Mouse (Mus musculus): Measurements from ENCODE around the gene Plekhb1.

DNA sequence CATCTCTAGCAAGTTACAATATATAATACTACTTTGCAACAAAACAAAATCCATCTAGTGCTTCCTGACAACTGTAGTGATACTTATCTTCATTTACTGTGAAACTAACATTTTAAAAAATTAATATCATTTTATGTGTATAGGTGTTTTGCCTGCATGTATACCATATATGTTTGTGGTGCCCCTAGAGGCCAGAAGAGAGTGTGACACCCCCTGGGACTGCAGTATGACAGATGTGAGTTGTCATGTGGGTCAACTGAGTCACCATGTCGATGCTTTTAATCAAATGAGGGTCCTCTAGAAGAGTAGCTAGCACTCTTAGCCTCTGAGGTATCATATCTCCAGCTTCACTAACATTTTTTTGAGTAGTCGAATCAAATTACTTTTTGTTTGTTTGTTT is 39.9 kb downstream of the Plekhb1 start:
- peak; percentile 15; the same call in 1 of the 2 replicates for TF ChIP-seq CTCF (IDR thresholded peaks at IDR 0.05; ENCODE audit: extremely low read depth, insufficient read length, insufficient replicate concordance, low read depth, low read length)
- TF ChIP-seq POLR2A (IDR thresholded peaks at IDR 0.05; ENCODE audit: low read depth, low read length) = no peak
